Mouse (Mus musculus) embryonic facial prominence, embryonic 10.5 days (tissue): ENCODE measurements around the gene Chrm3. TPM values are rescaled to one million over a fixed set of nuclear protein-coding genes. Genes with fewer than 3 reads are reported as not detected.

Source experiments
- DNase-seq: peaks from one replicate; pipeline ENCODE4 v3.0.0-alpha.2; 2017; ENCODE audit warnings: low spot score
- H3K27ac ChIP-seq: fragments of 300-500 bp; sonication (generic); replicated peaks from 2 replicates; pipeline ENCODE4 v1.5.1; 2016; ENCODE audit warnings: mild to moderate bottlenecking
- H3K27me3 ChIP-seq: fragments of 300-500 bp; sonication (generic); replicated peaks from 2 replicates; pipeline ENCODE4 v1.6.1; 2016; ENCODE audit warnings: low read depth, mild to moderate bottlenecking; ENCODE audit not compliant: poor library complexity, severe bottlenecking
- H3K36me3 ChIP-seq: fragments of 300-500 bp; sonication (generic); replicated peaks from 2 replicates; pipeline ENCODE4 v1.6.1; 2016; ENCODE audit warnings: mild to moderate bottlenecking, moderate library complexity
- H3K4me1 ChIP-seq: fragments of 300-500 bp; sonication (generic); 2 replicates; pipeline ENCODE4 v1.6.1; 2016
- H3K4me3 ChIP-seq: fragments of 300-500 bp; sonication (generic); 2 replicates; pipeline ENCODE4 v1.5.1; 2016; ENCODE audit warnings: mild to moderate bottlenecking, moderate library complexity
- H3K9me3 ChIP-seq: fragments of 300-500 bp; sonication (generic); 2 replicates; pipeline ENCODE4 v1.6.1; 2016; ENCODE audit warnings: mild to moderate bottlenecking
- WGBS: fragments of 180-500 bp; shearing (Covaris S2); methylation state at CpG from one replicate; pipeline ENCODE4 v1.1.7; 2016; 5-methylcytosine and 5-hydroxymethylcytosine counted together
- polyA plus RNA-seq: library from polyadenylated mRNA; unstranded; fragments of >200 nt; fragmentation: Nextera tagmentation; extraction: Ambion mirVana; gene quantifications from 2 replicates; pipeline ENCODE4 v1.2.1, GENCODE M21; 2016

The Chrm3 gene
- polyA plus RNA-seq, 1 experiment from 2014 or later, result 0.62 TPM

GRCm38 (mm10) chr13:10112211-10112610 lies 248.4 kb downstream of the Chrm3 start:
- DNase-seq, result no peak
- Histone ChIP-seq H3K9me3 (no peaks in the 10 kb centered on the region), H3K4me3 (no peak overlapping the region), H3K4me1 (no peaks in the 10 kb centered on the region), H3K36me3 (no peaks in the 10 kb centered on the region), H3K27me3 (no peaks in the 10 kb centered on the region), H3K27ac (no peak overlapping the region)
- 85% methylated on average over 2 of the region's 2 CpGs for WGBS

- no peaks in the 10 kb centered on the region for H3K27me3 ChIP-seq
- no peak overlapping the region for H3K4me3 ChIP-seq
Observed at GRCm38 (mm10) chr13:10109542-10109941, 251.1 kb downstream of the Chrm3 start.

GRCm38 (mm10) chr13:10107331-10107730 lies 253.3 kb downstream of the Chrm3 start:
- Histone ChIP-seq H3K27me3 (no peaks in the 10 kb centered on the region), H3K27ac (no peak overlapping the region), H3K4me1 (no peaks in the 10 kb centered on the region), H3K36me3 (no peaks in the 10 kb centered on the region), H3K4me3 (no peak overlapping the region), H3K9me3 (no peaks in the 10 kb centered on the region)
- no peak for DNase-seq
- WGBS, result 84% methylated on average over 7 of the region's 7 CpGs

More at GRCm38 (mm10) chr13:10109542-10109941, 251.1 kb downstream of the Chrm3 start:
- H3K27ac ChIP-seq, result no peak overlapping the region
- WGBS, result 58% methylated on average over 1 of the region's 1 CpGs
- H3K4me1 ChIP-seq, result no peaks in the 10 kb centered on the region
- DNase-seq, result no peak
- no peaks in the 10 kb centered on the region for H3K9me3 ChIP-seq
- H3K36me3 ChIP-seq, result no peaks in the 10 kb centered on the region

- Histone ChIP-seq H3K27ac (no peak overlapping the region), H3K4me3 (no peak overlapping the region), H3K4me1 (no peaks in the 10 kb centered on the region), H3K9me3 (no peaks in the 10 kb centered on the region), H3K27me3 (no peaks in the 10 kb centered on the region), H3K36me3 (no peaks in the 10 kb centered on the region)
- 82% methylated on average over 4 of the region's 4 CpGs for WGBS
- no peak for DNase-seq
Observed at GRCm38 (mm10) chr13:10090778-10091177, 269.9 kb downstream of the Chrm3 start.

- DNase-seq, result no peak
- Histone ChIP-seq H3K4me3 (no peak overlapping the region), H3K27me3 (no peaks in the 10 kb centered on the region), H3K36me3 (no peaks in the 10 kb centered on the region), H3K27ac (no peak overlapping the region), H3K9me3 (no peaks in the 10 kb centered on the region), H3K4me1 (no peaks in the 10 kb centered on the region)
- 90% methylated on average over 6 of the region's 6 CpGs for WGBS
Observed at GRCm38 (mm10) chr13:10086336-10086735, 274.3 kb downstream of the Chrm3 start.

- WGBS, result 79% methylated on average over 6 of the region's 6 CpGs
- Histone ChIP-seq H3K27me3 (no peaks in the 10 kb centered on the region), H3K27ac (no peak overlapping the region), H3K4me3 (no peak overlapping the region), H3K9me3 (no peaks in the 10 kb centered on the region), H3K4me1 (no peaks in the 10 kb centered on the region), H3K36me3 (no peaks in the 10 kb centered on the region)
- no peak for DNase-seq
Observed at GRCm38 (mm10) chr13:10081896-10082426, 278.7 kb downstream of the Chrm3 start.

- H3K4me3 ChIP-seq, result no peak overlapping the region
- no peaks in the 10 kb centered on the region for H3K9me3 ChIP-seq
- H3K27me3 ChIP-seq, result no peaks in the 10 kb centered on the region
- no peaks in the 10 kb centered on the region for H3K36me3 ChIP-seq
- WGBS, result 53% methylated on average over 5 of the region's 5 CpGs
- no peaks in the 10 kb centered on the region for H3K4me1 ChIP-seq
- H3K27ac ChIP-seq, result no peak overlapping the region
- peak; percentile 18 for DNase-seq
Observed at GRCm38 (mm10) chr13:10071165-10071564, 289.5 kb downstream of the Chrm3 start.

GRCm38 (mm10) chr13:10068927-10069580 lies 291.6 kb downstream of the Chrm3 start:
- Histone ChIP-seq H3K36me3 (no peaks in the 10 kb centered on the region), H3K27ac (no peak overlapping the region), H3K4me3 (no peak overlapping the region), H3K4me1 (no peaks in the 10 kb centered on the region), H3K27me3 (no peaks in the 10 kb centered on the region), H3K9me3 (no peaks in the 10 kb centered on the region)
- DNase-seq, result no peak
- WGBS, result 89% methylated on average over 10 of the region's 10 CpGs

GRCm38 (mm10) chr13:10066829-10067618 lies 293.6 kb downstream of the Chrm3 start:
- no peaks in the 10 kb centered on the region for H3K36me3 ChIP-seq
- H3K4me3 ChIP-seq, result no peak overlapping the region
- 86% methylated on average over 12 of the region's 12 CpGs for WGBS
- no peaks in the 10 kb centered on the region for H3K27me3 ChIP-seq
- H3K9me3 ChIP-seq, result no peaks in the 10 kb centered on the region
- H3K27ac ChIP-seq, result no peak overlapping the region
- no peaks in the 10 kb centered on the region for H3K4me1 ChIP-seq
- DNase-seq, result no peak

- Histone ChIP-seq H3K27ac (no peak overlapping the region), H3K27me3 (no peaks in the 10 kb centered on the region), H3K4me3 (no peak overlapping the region), H3K36me3 (no peaks in the 10 kb centered on the region), H3K9me3 (no peaks in the 10 kb centered on the region), H3K4me1 (no peaks in the 10 kb centered on the region)
- 72% methylated on average over 2 of the region's 2 CpGs for WGBS
- no peak for DNase-seq
Observed at GRCm38 (mm10) chr13:10065776-10066175, 294.9 kb downstream of the Chrm3 start.

- Histone ChIP-seq H3K4me1 (no peaks in the 10 kb centered on the region), H3K27me3 (no peaks in the 10 kb centered on the region), H3K9me3 (no peaks in the 10 kb centered on the region), H3K4me3 (no peak overlapping the region), H3K36me3 (no peaks in the 10 kb centered on the region), H3K27ac (no peak overlapping the region)
- no peak for DNase-seq
- WGBS, result 92% methylated on average over 5 of the region's 5 CpGs
Observed at GRCm38 (mm10) chr13:10062681-10063080, 298.0 kb downstream of the Chrm3 start.

- H3K4me1 ChIP-seq, result no peaks in the 10 kb centered on the region
- 60% methylated on average over 1 of the region's 1 CpGs for WGBS
- no peaks in the 10 kb centered on the region for H3K27me3 ChIP-seq
- 0 out of 2 replicates have a peak, but pooled peaks cover 3% of the 10 kb centered on the region for H3K9me3 ChIP-seq
- DNase-seq, result no peak
- H3K4me3 ChIP-seq, result no peak overlapping the region
- no peaks in the 10 kb centered on the region for H3K36me3 ChIP-seq
- no peak overlapping the region for H3K27ac ChIP-seq
Observed at GRCm38 (mm10) chr13:10058993-10059392, 301.7 kb downstream of the Chrm3 start.
